Mouse (Mus musculus) layer of hippocampus, postnatal 14 days (tissue): Measurements from ENCODE around the gene Ddx5. TPM values are rescaled to one million over a fixed set of nuclear protein-coding genes. Genes with fewer than 3 reads are reported as not detected.

Experiments used
- microRNA-seq, 2 experiments: library from miRNA; unstranded; fragments of <30 nt; microRNA quantifications; one replicate each; pipeline ENCODE4 v1.2.0; 2021
- total RNA-seq, 2 experiments: library from RNA; stranded (reverse); gene quantifications; 2 replicates each; pipeline ENCODE4 v1.2.3; 2021

The Ddx5 gene
- total RNA-seq, 2 experiments from 2014 or later = 684 to 691 TPM

Small RNA genes within 50 kb of the gene (microRNA-seq; reads per million reads assigned to microRNA genes)
- gene Gm25994 (0 reads per million in 2 experiments), gene Mir3064 (21.8 to 22.9 reads per million in 2 experiments)

Other genes starting within 250 kb of the Ddx5 start
- gene Tex2, start 175.8 kb downstream of the Ddx5 start, total RNA-seq = 100 to 1,000 TPM; 105 to 120 TPM
- 10 to 100 TPM; 17.4 to 20.6 TPM for gene Pecam1, start 38.6 kb downstream of the Ddx5 start, total RNA-seq
- not detected for gene Milr1, start 38.0 kb downstream of the Ddx5 start, total RNA-seq
- 1 to 10 TPM; 3.3 to 5.3 TPM for gene Polg2, start 9.6 kb downstream of the Ddx5 start, total RNA-seq
- gene Cep95, start 67 bp upstream of the Ddx5 start, total RNA-seq = 10 to 100 TPM; 12.9 to 15.1 TPM
- gene Smurf2, start 131.5 kb upstream of the Ddx5 start, total RNA-seq = 10 to 100 TPM; 28.8 to 30.9 TPM
- 10 to 100 TPM; 27.9 to 28.7 TPM for gene Kpna2, start 210.4 kb upstream of the Ddx5 start, total RNA-seq
- gene 1810010H24Rik, start 236.5 kb upstream of the Ddx5 start, total RNA-seq = 1 to 10 TPM; 4.2 to 5.2 TPM